In genomic region chr8:124970312-124970933, GRCm38 (mm10) we compare ENCODE assay signal across 21 mouse cellular contexts. TPM values are rescaled to one million over a fixed set of nuclear protein-coding genes. Genes with fewer than 3 reads are reported as not detected.
DNase-seq lines count a peak whose midpoint lies in the region; ATAC-seq and TF ChIP-seq lines count a peak whose summit lies in the region.
"Had no signal": no experiment of that assay in that cellular context is flagged by ENCODE, and none has a peak within 500 bp of the region (broad histone marks: within the 10 kb centered on the region; RNA-seq: fewer than 3 reads in every experiment).

No protein-coding gene starts in this region.

- ATAC-seq in heart, embryonic 16.5 days (replicated peaks; ENCODE audit: extremely low read depth, insufficient read depth, low FRiP score): peak; percentile 45; the same call in 1 of the 2 replicates
- no peak for ATAC-seq in heart, embryonic 12.5 days (ENCODE audit: insufficient number of reproducible peaks, low FRiP score)
- 0 out of 2 replicates have a peak, but pooled peaks have one; percentile 40 for ATAC-seq in stomach, postnatal 0 days (ENCODE audit: low FRiP score, low TSS enrichment)
- ATAC-seq in megakaryocyte-erythroid progenitor cell, adult 5-6 weeks (replicated peaks; ENCODE audit: low FRiP score, low TSS enrichment, poor library complexity, severe bottlenecking): no peak
- ATAC-seq: activated CD4-positive, CD25-positive, alpha-beta regulatory T cell, adult 4 months; forebrain, embryonic 16.5 days had no signal

- H3K36me3 ChIP-seq in heart, embryonic 16.5 days (ENCODE audit: control insufficient read depth, insufficient read depth): no peaks in the 10 kb centered on the region
- no peaks in the 10 kb centered on the region for H3K36me3 ChIP-seq in heart, embryonic 12.5 days
- H3K36me3 ChIP-seq in stomach, postnatal 0 days (ENCODE audit: control insufficient read depth, insufficient read depth, low read length): no peaks in the 10 kb centered on the region
- H3K36me3 ChIP-seq: embryonic facial prominence, embryonic 12.5 days; forebrain, embryonic 12.5 days; G1E; hindbrain, embryonic 15.5 days had no signal

- no peaks in the 10 kb centered on the region; the same call in none of the 2 replicates for H3K9me3 ChIP-seq in heart, embryonic 16.5 days (replicated peaks; ENCODE audit: control insufficient read depth, low read length)
- 0 out of 2 replicates have a peak, but pooled peaks cover 10% of the 10 kb centered on the region for H3K9me3 ChIP-seq in heart, embryonic 12.5 days (replicated peaks)
- no peaks in the 10 kb centered on the region for H3K9me3 ChIP-seq in stomach, postnatal 0 days (ENCODE audit: control insufficient read depth, low read length)
- H3K9me3 ChIP-seq: embryonic facial prominence, embryonic 12.5 days; hindbrain, embryonic 15.5 days had no signal

- WGBS in heart, embryonic 16.5 days: 64% methylated on average over 6 of the region's 6 CpGs
- WGBS in heart, embryonic 12.5 days: 73% methylated on average over 6 of the region's 6 CpGs
- 56% methylated on average over 6 of the region's 6 CpGs for WGBS in stomach, postnatal 0 days

- TF ChIP-seq EP300 in stomach, postnatal 0 days (optimal IDR thresholded peaks at IDR 0.05): no peak

- no peak overlapping the region for H3K4me3 ChIP-seq in heart, embryonic 16.5 days (ENCODE audit: low read length)
- H3K4me3 ChIP-seq in heart, embryonic 12.5 days: no peak overlapping the region
- H3K4me3 ChIP-seq in stomach, postnatal 0 days (ENCODE audit: low read depth, low read length): no peak overlapping the region
- H3K4me3 ChIP-seq: embryonic facial prominence, embryonic 12.5 days; forebrain, embryonic 12.5 days; heart, adult 2 months; hindbrain, embryonic 15.5 days had no signal

- no peak overlapping the region for H3K9ac ChIP-seq in heart, embryonic 16.5 days (ENCODE audit: low read length)
- H3K9ac ChIP-seq in heart, embryonic 12.5 days: no peak overlapping the region
- no peak overlapping the region for H3K9ac ChIP-seq in stomach, postnatal 0 days (ENCODE audit: low read length)
- H3K9ac ChIP-seq: embryonic facial prominence, embryonic 12.5 days; forebrain, embryonic 12.5 days; hindbrain, embryonic 15.5 days had no signal

- H3K27me3 ChIP-seq in heart, embryonic 16.5 days (ENCODE audit: control insufficient read depth, insufficient read depth, low read length): no peaks in the 10 kb centered on the region
- 0 out of 2 replicates have a peak, but pooled peaks cover 4% of the 10 kb centered on the region for H3K27me3 ChIP-seq in heart, embryonic 12.5 days (replicated peaks)
- H3K27me3 ChIP-seq in stomach, postnatal 0 days (ENCODE audit: control insufficient read depth, insufficient read depth, low read length): no peaks in the 10 kb centered on the region
- H3K27me3 ChIP-seq: embryonic facial prominence, embryonic 12.5 days; forebrain, embryonic 12.5 days; hindbrain, embryonic 15.5 days had no signal

- no peak overlapping the region for H3K27ac ChIP-seq in heart, embryonic 16.5 days (ENCODE audit: low read length)
- no peak overlapping the region for H3K27ac ChIP-seq in heart, embryonic 12.5 days (ENCODE audit: poor library complexity, severe bottlenecking)
- H3K27ac ChIP-seq in stomach, postnatal 0 days (replicated peaks): no peak overlapping the region
- H3K27ac ChIP-seq: embryonic facial prominence, embryonic 12.5 days; forebrain, embryonic 12.5 days; heart, adult 2 months; hindbrain, embryonic 15.5 days had no signal

- no peaks in the 10 kb centered on the region for H3K4me1 ChIP-seq in heart, embryonic 16.5 days (ENCODE audit: control insufficient read depth, insufficient read depth, low read length)
- H3K4me1 ChIP-seq in heart, embryonic 12.5 days (replicated peaks): peaks cover 5% of the 10 kb centered on the region; the same call in 1 of the 2 replicates
- peaks cover 2% of the 10 kb centered on the region; the same call in 1 of the 2 replicates for H3K4me1 ChIP-seq in stomach, postnatal 0 days (replicated peaks; ENCODE audit: control insufficient read depth, insufficient read depth)
- H3K4me1 ChIP-seq: embryonic facial prominence, embryonic 12.5 days; forebrain, embryonic 12.5 days; hindbrain, embryonic 15.5 days had no signal

- no peak for TF ChIP-seq CTCF in stomach, postnatal 0 days (IDR thresholded peaks at IDR 0.05; ENCODE audit: low read depth)

- DNase-seq in R1 (ENCODE audit: low read depth, low spot score): peak; percentile 25
- DNase-seq in stomach, postnatal 0 days (ENCODE audit: low spot score): no peak
- peak; percentile 59 for DNase-seq in thymus, postnatal 14 days
- DNase-seq in cerebellum, postnatal 25 days: no peak
- DNase-seq in cerebellum, postnatal 36 days: no peak
- DNase-seq: cerebellum, adult 11-12 months; cerebellum, adult 9-10 months; embryo, embryonic 11 days; gastrocnemius, postnatal 14 days; heart, adult 2 months; heart, postnatal 36 days had no signal

- no peak overlapping the region for H3K4me2 ChIP-seq in heart, embryonic 16.5 days (ENCODE audit: low read depth, low read length)
- H3K4me2 ChIP-seq in heart, embryonic 12.5 days: no peak overlapping the region
- no peak overlapping the region for H3K4me2 ChIP-seq in stomach, postnatal 0 days (replicated peaks; ENCODE audit: low read depth)
- H3K4me2 ChIP-seq: embryonic facial prominence, embryonic 12.5 days; forebrain, embryonic 12.5 days; heart, embryonic 11.5 days; hindbrain, embryonic 15.5 days had no signal

RNA-seq across cellular contexts. Expression of gene Egln1, which starts 21.3 kb away (rescaled TPM):
- polyA plus RNA-seq in heart, embryonic 16.5 days (2015; fragmentation: Nextera tagmentation; extraction: Ambion mirVana): 17.8 and 19.5 TPM in 2 replicates
- polyA plus RNA-seq in heart, embryonic 12.5 days (2016; fragmentation: Nextera tagmentation; extraction: Ambion mirVana): 16.5 and 18.6 TPM in 2 replicates
- 7.1 and 7.5 TPM in 2 replicates for polyA plus RNA-seq in stomach, postnatal 0 days (2015; fragmentation: Nextera tagmentation; extraction: Ambion mirVana)
- 12.8 and 16.6 TPM in 2 replicates for total RNA-seq in megakaryocyte-erythroid progenitor cell, adult 5-6 weeks (2014; fragmentation: Nextera tagmentation)
- total RNA-seq in megakaryocyte-erythroid progenitor cell, adult 5-6 weeks (2017): 11.7 and 13.6 TPM in 2 replicates

RNA-seq across cellular contexts. Expression of gene Tsnax, which starts 42.4 kb away (rescaled TPM):
- 91.8 and 98.2 TPM in 2 replicates for polyA plus RNA-seq in heart, embryonic 16.5 days (2015; fragmentation: Nextera tagmentation; extraction: Ambion mirVana)
- polyA plus RNA-seq in heart, embryonic 12.5 days (2016; fragmentation: Nextera tagmentation; extraction: Ambion mirVana): 91.8 and 95.9 TPM in 2 replicates
- polyA plus RNA-seq in stomach, postnatal 0 days (2015; fragmentation: Nextera tagmentation; extraction: Ambion mirVana): 62.5 and 66.2 TPM in 2 replicates
- 57.8 and 63.6 TPM in 2 replicates for total RNA-seq in megakaryocyte-erythroid progenitor cell, adult 5-6 weeks (2014; fragmentation: Nextera tagmentation)
- 73.7 and 83.3 TPM in 2 replicates for total RNA-seq in megakaryocyte-erythroid progenitor cell, adult 5-6 weeks (2017)

Comparison
In these comparisons a context has a peak if more than half of its experiments do, and no peak if none do; other contexts are left out.
1. ATAC-seq: peak in heart, embryonic 16.5 days (single experiment) and stomach, postnatal 0 days (single experiment); none in heart, embryonic 12.5 days (single experiment) and megakaryocyte-erythroid progenitor cell, adult 5-6 weeks (single experiment).
2. DNase-seq: peak in R1 (single experiment) and thymus, postnatal 14 days (single experiment); none in stomach, postnatal 0 days (single experiment), cerebellum, postnatal 25 days (0 of 2) and cerebellum, postnatal 36 days (0 of 2).